Mouse (Mus musculus): Measurements from ENCODE around the gene Robo3. TPM values are rescaled to one million over a fixed set of nuclear protein-coding genes. Genes with fewer than 3 reads are reported as not detected.
A peak's percentile ranks its signal among the peaks of the same experiment; 100 is the strongest.

Gene Robo3
- polyA plus RNA-seq, 1 experiment from 2014 or later, result 0.26 TPM

GRCm38 (mm10) chr9:37392071-37392470 lies 41.0 kb downstream of the Robo3 start:
- ATAC-seq, result no peak
- Histone ChIP-seq H3K27me3 (replicated peaks) (no peaks in the 10 kb centered on the region), H3K4me3 (no peak overlapping the region), H3K36me3 (no peaks in the 10 kb centered on the region), H3K4me2 (no peak overlapping the region), H3K9me3 (replicated peaks) (no peaks in the 10 kb centered on the region), H3K27ac (no peak overlapping the region), H3K9ac (no peak overlapping the region), H3K4me1 (no peaks in the 10 kb centered on the region)
- WGBS (ENCODE audit: insufficient replicate concordance), result 53% methylated on average over 2 of the region's 2 CpGs

- peaks cover 4% of the 10 kb centered on the region for H3K27me3 ChIP-seq (replicated peaks)
- H3K9ac ChIP-seq, result no peak overlapping the region
- H3K27ac ChIP-seq, result no peak overlapping the region
- no peaks in the 10 kb centered on the region for H3K9me3 ChIP-seq (replicated peaks)
- no peaks in the 10 kb centered on the region for H3K4me1 ChIP-seq
- H3K4me3 ChIP-seq, result no peak overlapping the region
- ATAC-seq, result no peak
- H3K36me3 ChIP-seq, result no peaks in the 10 kb centered on the region
- H3K4me2 ChIP-seq, result no peak overlapping the region
- WGBS (ENCODE audit: insufficient replicate concordance), result 53% methylated on average over 2 of the region's 2 CpGs
Measured at GRCm38 (mm10) chr9:37390891-37391290, 42.2 kb downstream of the Robo3 start.

GRCm38 (mm10) chr9:37384284-37385182 lies 48.5 kb downstream of the Robo3 start:
- ATAC-seq, result peak; percentile 40; the same call in 1 of the 2 replicates
- Histone ChIP-seq H3K4me1 (no peaks in the 10 kb centered on the region), H3K9ac (0 out of 2 replicates have a peak overlapping the region, but pooled peaks have one; percentile 17), H3K27ac (no peak overlapping the region), H3K4me3 (peak overlapping the region; percentile 30), H3K4me2 (peak overlapping the region; percentile 64), H3K36me3 (no peaks in the 10 kb centered on the region), H3K27me3 (replicated peaks) (peaks cover 38% of the 10 kb centered on the region), H3K9me3 (replicated peaks) (no peaks in the 10 kb centered on the region)
- WGBS (ENCODE audit: insufficient replicate concordance), result 9% methylated on average over 54 of the region's 54 CpGs

GRCm38 (mm10) chr9:37383161-37383560 lies 49.9 kb downstream of the Robo3 start:
- WGBS (ENCODE audit: insufficient replicate concordance), result 71% methylated on average over 6 of the region's 6 CpGs
- no peaks in the 10 kb centered on the region for H3K9me3 ChIP-seq (replicated peaks)
- no peaks in the 10 kb centered on the region for H3K4me1 ChIP-seq
- no peak overlapping the region for H3K9ac ChIP-seq
- H3K27ac ChIP-seq, result no peak overlapping the region
- no peak for ATAC-seq
- peaks cover 38% of the 10 kb centered on the region for H3K27me3 ChIP-seq (replicated peaks)
- H3K36me3 ChIP-seq, result no peaks in the 10 kb centered on the region
- no peak overlapping the region for H3K4me3 ChIP-seq
- no peak overlapping the region for H3K4me2 ChIP-seq

GRCm38 (mm10) chr9:37375718-37376117 lies 57.3 kb downstream of the Robo3 start:
- no peak overlapping the region for H3K4me3 ChIP-seq
- H3K36me3 ChIP-seq, result no peaks in the 10 kb centered on the region
- H3K9me3 ChIP-seq (replicated peaks), result no peaks in the 10 kb centered on the region
- H3K27ac ChIP-seq, result no peak overlapping the region
- no peak overlapping the region for H3K9ac ChIP-seq
- no peaks in the 10 kb centered on the region for H3K27me3 ChIP-seq (replicated peaks)
- 73% methylated on average over 5 of the region's 5 CpGs for WGBS (ENCODE audit: insufficient replicate concordance)
- H3K4me1 ChIP-seq, result no peaks in the 10 kb centered on the region
- H3K4me2 ChIP-seq, result no peak overlapping the region
- ATAC-seq, result no peak

GRCm38 (mm10) chr9:37371232-37371801 lies 61.7 kb downstream of the Robo3 start:
- no peaks in the 10 kb centered on the region for H3K9me3 ChIP-seq (replicated peaks)
- no peak overlapping the region for H3K27ac ChIP-seq
- H3K4me3 ChIP-seq, result no peak overlapping the region
- H3K4me1 ChIP-seq, result no peaks in the 10 kb centered on the region
- ATAC-seq, result no peak
- WGBS (ENCODE audit: insufficient replicate concordance), result 80% methylated on average over 7 of the region's 7 CpGs
- H3K4me2 ChIP-seq, result no peak overlapping the region
- no peaks in the 10 kb centered on the region for H3K27me3 ChIP-seq (replicated peaks)
- H3K36me3 ChIP-seq, result no peaks in the 10 kb centered on the region
- H3K9ac ChIP-seq, result no peak overlapping the region

- Histone ChIP-seq H3K27ac (no peak overlapping the region), H3K9me3 (replicated peaks) (no peaks in the 10 kb centered on the region), H3K9ac (no peak overlapping the region), H3K4me1 (no peaks in the 10 kb centered on the region), H3K27me3 (replicated peaks) (no peaks in the 10 kb centered on the region), H3K36me3 (no peaks in the 10 kb centered on the region), H3K4me2 (no peak overlapping the region), H3K4me3 (no peak overlapping the region)
- ATAC-seq, result no peak
- 59% methylated on average over 8 of the region's 8 CpGs for WGBS (ENCODE audit: insufficient replicate concordance)
Measured at GRCm38 (mm10) chr9:37368860-37369259, 64.2 kb downstream of the Robo3 start.

GRCm38 (mm10) chr9:37368081-37368830 lies 64.8 kb downstream of the Robo3 start:
- no peak overlapping the region for H3K4me3 ChIP-seq
- H3K36me3 ChIP-seq, result no peaks in the 10 kb centered on the region
- H3K9ac ChIP-seq, result no peak overlapping the region
- no peak for ATAC-seq
- no peak overlapping the region for H3K4me2 ChIP-seq
- no peaks in the 10 kb centered on the region for H3K4me1 ChIP-seq
- WGBS (ENCODE audit: insufficient replicate concordance), result 63% methylated on average over 11 of the region's 11 CpGs
- no peaks in the 10 kb centered on the region for H3K27me3 ChIP-seq (replicated peaks)
- H3K27ac ChIP-seq, result no peak overlapping the region
- no peaks in the 10 kb centered on the region for H3K9me3 ChIP-seq (replicated peaks)

- H3K27ac ChIP-seq, result no peak within 1 kb of the TSS
- ATAC-seq, result no peak
- no peaks in the 10 kb centered on the region for H3K4me1 ChIP-seq
- H3K9ac ChIP-seq, result no peak within 1 kb of the TSS
- H3K4me3 ChIP-seq, result no peak within 1 kb of the TSS
- no peaks in the 10 kb centered on the region for H3K27me3 ChIP-seq (replicated peaks)
- no peaks in the 10 kb centered on the region for H3K36me3 ChIP-seq
- H3K4me2 ChIP-seq, result no peak within 1 kb of the TSS
- H3K9me3 ChIP-seq (replicated peaks), result no peaks in the 10 kb centered on the region
- 73% methylated on average over 17 of the region's 17 CpGs for WGBS (ENCODE audit: insufficient replicate concordance)
Measured at GRCm38 (mm10) chr9:37367301-37368080, 65.6 kb downstream of the Robo3 start, which contains the start of gene Hepacam. Gene Hepacam, plus strand, starts transcription at chr9:37367351.

- H3K27me3 ChIP-seq (replicated peaks), result no peaks in the 10 kb centered on the region
- H3K9ac ChIP-seq, result no peak overlapping the region
- H3K4me1 ChIP-seq, result no peaks in the 10 kb centered on the region
- ATAC-seq, result no peak
- WGBS (ENCODE audit: insufficient replicate concordance), result 48% methylated on average over 5 of the region's 5 CpGs
- no peaks in the 10 kb centered on the region for H3K36me3 ChIP-seq
- H3K27ac ChIP-seq, result no peak overlapping the region
- H3K4me2 ChIP-seq, result no peak overlapping the region
- no peaks in the 10 kb centered on the region for H3K9me3 ChIP-seq (replicated peaks)
- H3K4me3 ChIP-seq, result no peak overlapping the region
Measured at GRCm38 (mm10) chr9:37365706-37366105, 67.3 kb downstream of the Robo3 start.

Measured in liver, embryonic 12.5 days (tissue).